ENCODE assay signal across 11 mouse cellular contexts in genomic region chr17:33713271-33713670, GRCm38 (mm10). TPM values are rescaled to one million over a fixed set of nuclear protein-coding genes. Genes with fewer than 3 reads are reported as not detected.
DNase-seq lines count a peak whose midpoint lies in the region; ATAC-seq lines count a peak whose summit lies in the region.
"Had no signal": no experiment of that assay in that cellular context is flagged by ENCODE, and none has a peak within 500 bp of the region (broad histone marks: within the 10 kb centered on the region; RNA-seq: fewer than 3 reads in every experiment).

No protein-coding gene starts in this region.

- no peak overlapping the region for H3K4me2 ChIP-seq in intestine, embryonic 16.5 days (ENCODE audit: low read depth, low read length)

- no peaks in the 10 kb centered on the region for H3K27me3 ChIP-seq in intestine, embryonic 16.5 days (replicated peaks; ENCODE audit: control insufficient read depth, insufficient read depth, low read length)

- ATAC-seq in intestine, embryonic 16.5 days, result peak; percentile 70
- ATAC-seq in megakaryocyte-erythroid progenitor cell, adult 5-6 weeks (replicated peaks; ENCODE audit: low FRiP score, low TSS enrichment, poor library complexity, severe bottlenecking), result peak; percentile 93

- peak; percentile 87 for DNase-seq in heart, adult 11 months
- no peak for DNase-seq in heart, adult 9 months (ENCODE audit: low spot score in 2 of 2)
- DNase-seq in MEL-GATA-1-ER (ENCODE audit: extremely low read depth, low read depth) (peak; percentile 82), adipocyte (ENCODE audit: low spot score) (no peak)
- DNase-seq in urinary bladder, adult 18-20 months (ENCODE audit: low spot score in 2 of 2), result no peak
- no peak for DNase-seq in B cell, adult 2 months
- DNase-seq: adrenal gland, adult 8-10 months; cerebellum, adult 9-11 months; lung, postnatal 4 days had no signal

- H3K4me1 ChIP-seq in intestine, embryonic 16.5 days (ENCODE audit: control insufficient read depth, insufficient read depth, low read length), result 0 out of 2 replicates have a peak, but pooled peaks cover 3% of the 10 kb centered on the region

- 70% methylated on average over 5 of the region's 5 CpGs for WGBS in intestine, embryonic 16.5 days

- H3K36me3 ChIP-seq in intestine, embryonic 16.5 days (ENCODE audit: control insufficient read depth, insufficient read depth, low read length), result peaks cover 6% of the 10 kb centered on the region

- no peak overlapping the region for H3K27ac ChIP-seq in intestine, embryonic 16.5 days (ENCODE audit: low read length)

- no peak overlapping the region for H3K4me3 ChIP-seq in intestine, embryonic 16.5 days (ENCODE audit: low read length)

- H3K9ac ChIP-seq in intestine, embryonic 16.5 days (ENCODE audit: low read depth, low read length), result no peak overlapping the region

- no peaks in the 10 kb centered on the region for H3K9me3 ChIP-seq in intestine, embryonic 16.5 days (ENCODE audit: control insufficient read depth, low read length)

RNA-seq across cellular contexts. Expression of gene March2, which starts 5.2 kb away (rescaled TPM):
- polyA plus RNA-seq in intestine, embryonic 16.5 days (2015; fragmentation: Nextera tagmentation; extraction: Ambion mirVana), result 50.4 and 54.7 TPM in 2 replicates
- 53.7 and 55.5 TPM in 2 replicates for total RNA-seq in megakaryocyte-erythroid progenitor cell, adult 5-6 weeks (2014; fragmentation: Nextera tagmentation)
- total RNA-seq in megakaryocyte-erythroid progenitor cell, adult 5-6 weeks (2017), result 33.4 and 48.1 TPM in 2 replicates

RNA-seq across cellular contexts. Expression of gene Hnrnpm, which starts 26.6 kb away (rescaled TPM):
- polyA plus RNA-seq in intestine, embryonic 16.5 days (2015; fragmentation: Nextera tagmentation; extraction: Ambion mirVana), result 271 and 290 TPM in 2 replicates
- total RNA-seq in megakaryocyte-erythroid progenitor cell, adult 5-6 weeks (2014; fragmentation: Nextera tagmentation), result 579 and 611 TPM in 2 replicates
- 338 and 437 TPM in 2 replicates for total RNA-seq in megakaryocyte-erythroid progenitor cell, adult 5-6 weeks (2017)

RNA-seq across cellular contexts. Expression of gene Rab11b, which starts 47.1 kb away (rescaled TPM):
- polyA plus RNA-seq in intestine, embryonic 16.5 days (2015; fragmentation: Nextera tagmentation; extraction: Ambion mirVana), result 193 and 220 TPM in 2 replicates
- total RNA-seq in megakaryocyte-erythroid progenitor cell, adult 5-6 weeks (2014; fragmentation: Nextera tagmentation), result 98.0 and 144 TPM in 2 replicates
- 27.5 and 33.0 TPM in 2 replicates for total RNA-seq in megakaryocyte-erythroid progenitor cell, adult 5-6 weeks (2017)

Comparison
In these comparisons a context has a peak if more than half of its experiments do, and no peak if none do; other contexts are left out.
1. DNase-seq: peak in heart, adult 11 months (single experiment) and MEL-GATA-1-ER (single experiment); none in heart, adult 9 months (0 of 2), urinary bladder, adult 18-20 months (0 of 2), B cell, adult 2 months (0 of 2) and adipocyte (single experiment).